Mouse (Mus musculus): ENCODE results near the gene Fads2.
A peak's percentile ranks its signal among the peaks of the same experiment; 100 is the strongest.
"Not testable (repeated sequence)": the region's sequence is repeated elsewhere in the genome, so short reads cannot be mapped to it uniquely, and the experiment has no call there.

Gene Fads2

DNA sequence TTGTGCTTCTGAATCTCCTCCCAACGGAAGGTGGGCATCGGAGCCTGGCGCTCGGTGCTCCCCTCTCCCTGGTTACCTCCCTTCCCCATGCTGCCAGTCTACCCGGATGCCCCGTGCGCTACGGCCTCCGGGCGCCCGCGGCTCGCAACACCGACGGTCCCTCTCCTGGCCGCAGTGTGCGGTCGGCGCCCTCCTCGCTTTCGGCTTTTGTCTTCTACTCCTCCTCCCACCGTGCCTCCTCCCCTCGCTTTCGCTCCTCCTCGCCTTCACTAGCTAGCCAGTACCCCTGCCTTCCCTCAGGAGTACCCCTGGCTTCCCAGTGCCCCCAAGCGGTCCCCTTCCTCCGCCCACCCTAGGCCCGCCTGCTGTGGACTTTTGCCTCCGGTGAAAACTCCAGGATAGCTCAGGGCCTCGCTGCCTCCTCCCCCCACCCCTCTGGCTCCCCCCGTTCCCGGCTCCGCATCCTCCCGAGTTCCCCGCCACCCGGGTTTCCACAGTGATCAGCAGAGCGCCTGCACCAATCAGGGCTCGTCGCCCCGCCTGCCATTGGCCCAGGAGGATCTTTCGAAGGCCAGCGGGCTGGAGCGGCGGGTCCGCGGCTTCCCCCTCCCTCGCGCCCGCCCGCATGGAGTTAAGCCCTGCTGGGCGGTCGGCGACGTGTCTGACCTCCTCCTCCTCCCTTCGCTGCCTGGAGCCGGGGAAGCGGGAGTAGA, at the start of gene Fads2:
TSS of gene Fads2 (minus strand) at position 406 of the 713 bp plus-strand sequence.
- peak; percentile 85 for DNase-seq

DNA sequence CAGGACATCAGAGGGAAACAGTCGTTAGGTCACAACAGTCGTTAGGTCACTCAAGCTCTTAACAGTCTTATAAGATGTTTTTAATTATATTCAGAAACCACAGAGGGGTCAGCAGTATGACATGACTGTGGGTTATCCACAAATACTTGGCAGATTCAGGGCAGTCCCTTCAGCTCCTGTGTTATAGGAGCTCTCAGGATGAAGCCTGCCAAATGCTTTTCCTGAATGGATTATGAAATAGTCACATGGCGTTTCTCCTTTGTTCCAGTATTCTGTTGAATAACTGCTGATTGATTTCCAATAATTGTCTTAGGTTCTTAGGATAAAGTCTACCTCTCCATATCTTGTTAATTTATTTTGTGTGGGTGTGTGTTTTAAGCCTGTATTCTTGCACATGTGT, 47.6 kb upstream of the Fads2 start:
- DNase-seq, result no peak

DNA sequence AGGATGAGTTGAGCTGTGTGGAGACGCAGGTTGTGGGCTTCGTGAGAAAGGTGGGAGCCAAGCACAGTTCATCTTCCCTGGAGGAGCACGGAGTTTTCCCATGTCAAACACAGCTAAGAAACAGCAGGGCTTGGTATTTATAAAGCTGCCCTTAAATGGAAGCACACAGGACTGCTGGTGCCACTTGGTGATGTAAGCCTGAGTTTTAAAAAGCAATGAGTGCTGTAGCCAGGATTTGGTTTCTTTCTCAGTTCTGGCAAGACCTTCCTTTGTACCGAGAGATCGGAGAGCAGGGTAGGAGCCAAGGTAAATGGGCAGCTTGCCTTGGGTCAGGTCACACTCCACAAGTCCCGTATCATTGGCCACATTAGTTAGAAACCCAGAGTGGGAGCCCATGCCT, 47.0 kb upstream of the Fads2 start:
- no peak for DNase-seq

DNA sequence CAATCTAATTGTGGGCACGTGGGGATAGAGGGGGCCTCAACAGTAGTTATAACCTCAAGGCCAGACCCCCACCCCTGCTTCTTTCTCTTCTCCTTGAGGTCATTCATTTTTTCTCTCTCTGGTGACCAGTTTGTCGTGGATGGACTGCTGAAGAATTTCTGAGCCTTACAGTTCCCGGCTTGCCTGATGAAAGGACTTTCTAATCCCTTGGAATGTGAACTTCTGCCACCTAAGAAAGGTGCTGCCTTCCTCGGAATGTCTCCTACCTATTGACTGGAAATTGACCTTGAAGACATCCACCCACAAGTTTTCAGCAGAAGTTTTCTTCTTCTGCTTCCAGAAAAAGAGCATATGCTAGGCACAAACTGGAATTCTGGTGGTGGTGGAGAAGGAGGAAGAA, 42.9 kb upstream of the Fads2 start:
- DNase-seq, result no peak

DNA sequence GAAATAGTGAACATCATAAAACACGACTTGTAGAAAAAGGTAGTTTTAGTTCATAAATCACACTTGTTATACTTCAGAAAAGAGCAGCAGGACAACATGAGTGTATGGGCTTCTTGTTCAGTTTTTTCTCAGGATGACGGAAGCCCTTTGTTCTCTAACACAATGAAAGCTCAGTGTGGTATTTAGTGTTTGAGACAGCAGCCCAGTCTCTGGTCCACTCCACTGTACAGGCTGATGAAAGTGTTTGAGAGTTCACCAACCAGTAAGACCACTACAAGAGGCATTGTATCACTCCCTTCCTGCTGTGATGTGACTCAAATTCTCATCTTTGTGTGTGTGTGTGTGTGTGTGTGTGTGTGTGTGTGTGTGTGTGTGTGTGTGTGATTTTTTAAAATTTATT, 42.1 kb upstream of the Fads2 start:
- no peak for DNase-seq

DNA sequence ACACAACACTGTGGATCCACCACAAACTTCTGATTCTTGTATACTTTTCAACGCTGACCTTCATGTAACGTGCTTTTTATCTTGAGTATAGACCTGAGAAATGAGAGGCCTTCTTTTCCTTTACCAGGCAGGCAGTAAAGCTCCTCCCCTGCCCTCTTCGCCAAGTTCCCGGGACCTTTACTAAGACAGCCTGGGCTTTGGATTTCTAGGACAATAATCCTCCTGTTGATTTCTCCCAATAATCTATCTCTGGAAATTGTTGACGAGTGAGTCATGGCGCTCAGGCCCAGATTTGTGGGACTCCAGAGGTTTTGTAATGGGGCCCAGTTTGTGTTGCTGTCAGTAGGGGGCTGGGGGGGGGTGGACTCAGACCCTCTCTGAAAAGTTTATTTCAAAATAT, 38.2 kb upstream of the Fads2 start:
- no peak for DNase-seq

DNA sequence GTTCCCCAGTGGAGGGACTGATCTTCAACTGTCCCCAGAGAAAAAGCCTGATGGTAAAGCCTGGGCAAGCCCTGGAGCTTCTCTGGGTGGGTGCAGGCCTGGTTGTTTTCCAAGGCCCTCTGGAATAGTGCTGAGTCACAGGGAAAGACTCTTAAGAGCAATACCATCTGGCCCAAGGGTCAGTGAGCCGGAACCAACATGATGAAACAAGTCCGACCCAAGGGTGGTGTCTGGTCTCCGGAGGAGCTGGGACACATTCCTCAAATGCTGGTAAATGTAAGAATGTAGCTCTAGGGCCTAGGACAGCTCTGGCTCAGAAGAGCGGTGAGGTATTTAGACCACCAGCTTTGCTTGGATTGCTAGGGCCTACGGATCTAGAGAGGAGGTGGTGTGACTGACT, 35.9 kb upstream of the Fads2 start:
- DNase-seq, result peak; percentile 43

DNA sequence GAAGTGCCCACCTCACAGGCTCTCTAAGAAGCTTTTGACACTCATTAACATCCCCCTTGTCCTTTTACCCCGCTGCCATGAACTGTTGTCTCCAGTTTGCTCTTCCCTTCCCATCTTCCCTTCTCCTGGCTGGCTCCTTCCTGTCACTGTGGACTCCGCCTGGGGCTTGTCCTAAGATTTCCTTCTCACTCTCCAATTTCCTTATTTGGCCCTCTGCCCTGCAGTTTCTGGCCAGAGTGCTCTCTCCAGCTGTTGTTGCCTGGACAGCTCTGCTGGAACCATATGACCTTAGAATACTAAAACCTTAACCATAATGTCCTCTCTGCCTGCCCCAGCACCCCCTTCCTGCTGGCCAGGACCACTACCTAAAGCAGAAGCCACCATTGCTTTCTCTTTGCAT, 33.1 kb upstream of the Fads2 start:
- DNase-seq, result peak; percentile 45

DNA sequence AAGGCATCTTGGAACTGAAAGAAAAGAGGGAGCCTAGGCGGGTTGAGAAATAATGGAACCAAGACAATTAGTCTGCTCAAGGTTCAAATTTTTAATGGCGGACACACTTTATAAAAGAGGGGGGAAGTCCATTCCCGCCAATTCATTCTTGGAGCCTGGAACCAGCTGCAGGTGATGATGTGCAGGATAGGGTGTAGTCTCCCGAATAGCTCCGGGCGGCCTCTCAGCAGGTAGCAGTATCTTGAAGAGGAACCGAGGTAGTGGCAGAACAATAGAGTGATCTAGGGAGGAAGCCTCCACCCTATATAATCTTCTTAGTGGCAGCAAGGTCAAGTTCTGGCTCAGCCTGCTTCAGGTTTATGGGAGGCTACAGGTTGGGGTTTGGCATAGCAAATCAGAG, 28.0 kb upstream of the Fads2 start:
- not testable (repeated sequence) for DNase-seq

DNA sequence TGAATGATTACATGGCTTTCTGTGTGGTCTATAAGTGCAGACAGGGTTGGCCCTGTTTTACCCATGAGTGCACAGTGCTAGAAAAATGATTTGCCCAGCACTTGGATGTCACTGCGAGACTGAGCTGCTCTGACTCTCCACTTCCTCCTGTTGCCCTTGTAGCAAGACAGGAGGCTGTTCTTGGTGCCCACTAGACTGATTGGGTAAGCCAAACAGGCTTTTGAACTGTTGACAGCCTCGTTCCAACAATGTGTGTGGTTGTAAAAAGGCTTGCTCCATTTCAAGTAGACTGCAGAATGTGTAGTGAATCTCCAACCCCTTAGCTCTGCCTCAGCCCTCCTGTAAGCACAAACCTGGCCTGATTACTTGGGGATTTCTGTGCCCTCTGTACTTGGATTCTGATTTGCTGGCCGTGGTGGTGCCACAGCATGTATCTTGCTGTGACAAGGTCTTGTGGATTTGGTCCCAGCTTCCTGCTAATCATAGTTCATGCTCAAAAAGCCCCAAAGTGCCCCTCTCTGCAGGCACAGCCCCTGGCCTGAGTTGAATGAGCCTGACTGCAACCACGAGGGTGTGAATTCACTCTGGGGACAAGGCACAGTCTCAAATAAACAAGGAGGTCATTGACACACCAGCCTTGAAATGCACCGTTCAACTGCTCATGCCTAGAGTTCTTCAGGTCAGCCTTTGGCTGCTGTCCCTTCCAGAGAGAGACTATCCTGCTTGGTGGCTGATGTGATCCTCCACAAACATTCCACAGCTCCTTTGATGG, 25.1 kb upstream of the Fads2 start:
- no peak for DNase-seq

DNA sequence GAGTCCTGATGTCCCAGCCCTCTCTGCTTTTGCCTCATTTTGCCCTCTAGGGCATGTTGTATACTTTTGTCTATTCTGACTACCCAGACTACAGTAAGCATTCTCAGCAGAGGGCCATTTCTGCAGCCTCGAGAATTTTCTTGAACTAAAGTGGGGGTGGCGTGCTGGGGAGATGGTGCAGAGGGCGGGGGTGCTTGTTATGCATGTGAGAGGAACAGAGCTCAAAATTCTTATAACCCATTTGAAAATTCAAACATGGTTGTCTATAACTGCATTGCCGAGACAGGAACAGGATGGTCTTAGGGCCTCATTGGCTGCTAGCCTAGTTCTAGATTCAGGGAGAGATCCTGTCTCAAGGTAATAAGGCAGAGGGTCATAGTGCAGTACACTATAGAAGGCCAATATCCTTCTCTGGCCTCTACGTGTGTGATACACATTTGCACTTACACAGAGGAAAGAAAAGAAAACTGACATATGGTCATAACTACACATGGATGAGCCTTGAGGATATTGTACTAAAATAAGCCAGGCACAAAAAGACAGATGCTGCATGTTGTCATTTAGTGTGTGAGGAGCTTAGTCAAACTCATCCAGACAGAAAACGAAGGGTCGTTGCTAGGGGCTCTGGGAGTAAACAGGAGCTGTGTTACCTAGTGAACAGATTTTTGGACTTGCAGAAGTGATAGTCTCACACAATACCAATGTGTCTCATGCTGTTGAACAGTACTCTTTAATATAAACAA, 22.5 kb upstream of the Fads2 start:
- no peak for DNase-seq

DNA sequence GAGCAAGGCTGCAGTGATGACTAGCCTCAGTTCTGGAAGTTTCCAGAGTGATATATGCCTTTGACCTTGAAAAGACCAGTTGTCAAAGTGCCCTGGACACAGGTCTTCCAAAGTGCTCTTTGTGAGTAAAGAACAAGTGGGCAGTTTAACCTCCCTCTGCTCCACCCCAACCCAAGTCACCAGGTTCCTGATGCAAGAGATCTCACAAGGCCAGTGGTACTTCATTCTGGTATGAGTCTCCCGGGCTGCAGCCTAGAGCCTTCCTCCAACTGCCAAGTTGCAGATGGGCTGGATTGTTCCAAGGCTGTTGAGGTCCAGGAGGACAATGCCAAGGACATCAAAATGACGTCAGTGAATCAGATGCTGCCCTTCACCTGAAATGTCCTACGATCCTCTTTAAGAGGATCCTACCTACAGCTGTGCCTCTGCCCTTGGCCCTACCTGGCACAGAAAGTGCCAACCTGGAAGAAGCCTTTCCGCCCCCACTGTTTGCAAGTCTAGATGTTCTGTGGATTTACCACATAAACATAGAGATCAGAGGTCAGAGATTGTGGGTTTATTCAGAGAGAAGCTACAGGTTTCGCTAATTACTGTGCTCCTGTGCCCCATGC, 20.6 kb upstream of the Fads2 start:
- DNase-seq, result no peak

DNA sequence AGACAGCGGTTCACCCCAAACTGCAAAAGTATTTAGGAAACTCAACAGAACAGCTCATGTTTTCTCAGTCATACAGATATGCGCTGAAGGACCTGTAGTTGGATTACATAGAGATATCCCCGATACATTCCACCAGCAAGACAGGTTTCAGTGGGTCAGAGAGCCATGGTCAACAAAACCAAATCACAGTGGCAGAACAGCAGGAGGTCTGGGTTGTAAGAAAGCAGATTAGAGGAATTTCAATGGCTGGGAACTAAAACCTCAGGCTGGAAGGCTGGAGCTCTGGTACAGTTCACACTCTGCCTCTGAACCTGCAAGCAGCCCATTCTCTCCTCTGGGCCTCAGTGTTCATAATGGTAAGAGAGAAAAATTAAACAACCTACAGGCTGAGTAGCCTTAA, 15.1 kb upstream of the Fads2 start:
- no peak for DNase-seq

DNA sequence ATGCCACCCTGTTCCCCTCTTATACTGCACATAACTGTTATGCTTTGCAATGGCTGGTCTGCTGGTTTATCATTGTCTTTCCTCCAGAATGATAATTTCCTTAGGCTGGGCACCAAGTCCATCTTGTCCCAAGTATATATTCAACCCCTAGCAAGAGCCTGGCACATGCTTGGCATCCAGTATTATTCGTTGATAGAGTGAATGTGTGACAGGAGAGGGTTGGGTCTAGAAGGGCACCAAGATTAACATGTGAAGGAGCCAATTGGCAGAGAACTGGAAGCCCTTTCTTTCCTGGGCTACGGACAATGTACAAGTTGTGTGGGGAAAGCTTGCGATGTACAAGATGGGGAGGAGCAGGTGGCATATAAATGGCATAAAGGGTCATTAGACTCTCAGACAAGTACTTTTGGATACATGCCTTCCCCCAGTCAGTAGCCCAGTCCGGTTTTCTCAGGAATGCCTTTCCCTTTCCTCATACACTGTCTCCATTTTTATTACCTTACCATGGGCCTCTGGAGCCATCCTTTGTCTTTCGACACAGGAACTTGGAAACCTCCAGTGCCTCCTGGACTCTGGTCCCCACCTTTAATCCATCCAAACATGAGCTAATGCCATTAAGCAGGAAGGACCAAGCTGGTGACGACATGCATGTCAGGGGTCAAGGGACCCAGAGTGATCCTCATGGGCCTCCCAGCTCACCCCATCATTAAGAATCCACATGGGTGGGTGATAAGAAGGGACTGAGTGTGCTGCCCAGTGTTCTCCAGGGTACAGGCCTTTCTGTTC, 14.0 kb upstream of the Fads2 start:
- no peak for DNase-seq

DNA sequence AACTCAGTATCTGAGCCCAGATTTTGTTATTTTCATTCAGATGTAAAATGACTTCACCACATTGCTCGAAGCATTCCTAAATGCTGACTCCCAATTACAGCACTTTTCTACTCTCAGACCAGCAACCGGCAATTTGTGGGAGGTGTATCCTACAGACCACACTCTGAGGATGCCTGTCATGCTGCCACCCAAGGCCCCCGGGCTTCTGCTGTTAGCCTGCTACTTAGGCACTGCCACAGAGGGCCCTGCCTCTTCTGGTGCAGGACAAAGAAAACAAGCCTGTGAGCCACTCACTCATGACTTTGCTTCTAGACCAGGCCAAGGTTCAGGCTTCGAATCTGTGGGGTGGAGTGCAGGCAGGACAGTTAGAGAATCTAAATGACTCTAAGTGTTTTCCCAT, 11.4 kb upstream of the Fads2 start:
- DNase-seq, result no peak

DNA sequence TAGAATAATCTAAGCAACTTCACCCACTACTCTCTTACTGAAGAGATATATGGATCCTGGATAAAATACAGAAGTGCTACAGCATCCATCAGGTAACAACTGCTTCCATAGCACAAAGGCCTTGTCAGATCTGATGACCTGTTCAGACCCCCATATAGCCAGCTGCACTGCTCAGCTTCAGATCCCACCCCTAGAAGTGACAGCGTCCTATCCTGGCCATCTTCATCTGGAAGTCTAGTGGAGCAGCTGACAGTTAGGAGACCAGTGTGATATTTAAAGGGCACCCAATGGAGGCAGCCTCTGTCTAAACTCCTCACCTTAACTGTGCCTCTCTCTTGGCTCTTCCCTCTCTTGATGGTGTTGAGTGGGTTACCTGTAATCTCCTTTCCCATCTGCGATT, 7.1 kb upstream of the Fads2 start:
- DNase-seq, result no peak

DNA sequence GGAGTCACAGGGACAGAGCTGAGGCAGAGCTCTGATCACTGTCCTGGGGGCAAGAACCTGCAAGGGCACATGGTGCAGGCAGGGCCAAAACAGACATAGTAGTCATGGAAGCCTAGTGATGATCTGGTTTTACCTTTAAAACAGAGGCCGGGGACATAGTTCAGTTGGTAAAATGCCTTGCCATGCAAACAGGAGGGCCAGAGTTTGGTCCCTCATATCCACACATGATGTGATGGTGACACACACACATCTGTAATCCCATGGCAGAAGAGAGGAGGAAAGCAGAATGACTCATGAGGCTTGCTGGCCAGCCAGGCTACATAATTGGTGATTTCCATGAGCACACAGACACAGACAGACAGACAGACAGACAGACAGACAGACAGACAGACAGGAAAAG, 6.6 kb upstream of the Fads2 start:
- no peak for DNase-seq

DNA sequence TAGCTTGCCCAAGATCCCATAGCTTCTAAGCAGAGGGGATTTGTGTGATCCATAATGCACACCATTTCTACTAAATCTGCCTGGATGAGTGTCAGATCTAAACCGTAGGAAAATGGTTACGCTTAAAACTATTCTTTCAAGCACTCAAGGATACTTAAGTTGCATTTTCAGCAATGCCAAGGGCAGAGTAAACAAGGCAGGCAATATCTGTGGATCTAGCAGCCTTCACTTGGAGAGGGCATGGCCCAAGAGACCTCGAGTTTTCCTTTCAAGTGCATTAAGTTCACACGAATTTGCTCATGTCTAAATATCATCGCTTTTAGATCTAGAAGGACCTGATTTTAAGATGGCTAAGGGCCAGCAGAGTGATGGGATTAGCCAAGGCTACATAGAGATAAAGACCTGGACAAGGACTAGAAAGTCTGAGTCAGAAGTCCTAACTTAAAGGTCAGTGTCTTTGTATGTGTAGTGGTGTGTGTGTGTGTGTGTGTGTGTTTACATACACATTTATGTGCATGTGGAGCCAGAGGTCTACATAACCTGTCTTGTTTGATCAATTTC, 5.6 kb upstream of the Fads2 start:
- no peak for DNase-seq

DNA sequence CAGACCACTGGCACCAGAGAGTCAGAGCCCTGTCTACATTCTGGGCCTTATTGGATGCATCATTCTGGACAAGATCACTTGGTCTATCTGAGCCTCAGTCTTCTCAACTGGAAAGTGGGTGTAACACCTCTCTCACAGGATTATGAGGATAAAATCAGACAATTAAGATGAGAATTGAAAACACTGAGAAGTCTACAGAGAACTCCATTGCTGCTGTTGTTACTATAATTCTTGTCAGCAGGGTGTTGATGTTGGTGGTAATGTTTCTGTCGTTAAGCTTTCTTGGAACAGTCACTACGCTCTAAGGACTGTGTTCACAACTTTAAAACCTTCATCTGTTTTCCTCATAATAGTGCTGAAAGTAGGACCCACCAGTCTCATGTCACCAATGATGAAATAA, 5.1 kb upstream of the Fads2 start:
- no peak for DNase-seq

DNA sequence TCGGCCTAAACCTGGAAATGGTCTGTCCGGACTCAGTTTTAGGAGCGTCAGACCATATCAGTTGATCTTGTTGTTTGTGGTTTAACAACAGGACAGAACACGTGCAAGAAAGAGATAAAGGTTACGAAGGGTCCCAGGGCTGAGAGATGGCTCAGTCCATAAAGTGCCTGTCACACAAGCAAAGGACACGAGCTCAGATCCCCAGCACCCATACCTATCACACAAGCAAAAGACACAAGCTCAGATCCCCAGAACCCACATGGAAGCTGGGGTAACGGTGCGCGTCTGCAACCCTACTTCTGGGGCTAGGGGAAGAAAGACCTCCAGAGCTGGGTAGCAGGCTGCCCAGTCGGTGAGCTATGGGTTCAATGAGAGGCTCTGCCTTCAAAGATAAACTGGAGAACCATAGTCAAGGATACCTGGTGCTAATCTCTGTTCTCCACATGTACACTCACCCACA, 3.5 kb upstream of the Fads2 start:
- no peak for DNase-seq

DNA sequence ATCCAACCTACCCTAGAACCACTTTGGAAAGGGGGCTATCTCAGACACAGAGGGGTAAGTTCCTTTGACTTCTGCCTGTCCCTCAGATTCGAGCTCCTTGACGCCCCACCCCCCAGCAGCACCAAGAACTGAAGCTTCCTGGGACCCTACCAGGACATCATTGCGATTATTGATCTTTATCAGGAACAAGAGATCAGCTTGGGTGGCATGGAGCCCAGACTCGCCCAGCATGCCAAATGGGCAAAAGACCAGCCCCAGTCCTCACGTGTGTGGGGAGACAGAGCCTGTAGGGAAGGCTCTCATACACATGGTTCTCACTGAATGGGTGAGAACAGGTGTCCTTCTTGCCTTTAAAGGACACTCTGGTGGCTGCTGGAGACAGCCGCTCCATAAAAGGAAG, 2.7 kb upstream of the Fads2 start:
- no peak for DNase-seq

DNA sequence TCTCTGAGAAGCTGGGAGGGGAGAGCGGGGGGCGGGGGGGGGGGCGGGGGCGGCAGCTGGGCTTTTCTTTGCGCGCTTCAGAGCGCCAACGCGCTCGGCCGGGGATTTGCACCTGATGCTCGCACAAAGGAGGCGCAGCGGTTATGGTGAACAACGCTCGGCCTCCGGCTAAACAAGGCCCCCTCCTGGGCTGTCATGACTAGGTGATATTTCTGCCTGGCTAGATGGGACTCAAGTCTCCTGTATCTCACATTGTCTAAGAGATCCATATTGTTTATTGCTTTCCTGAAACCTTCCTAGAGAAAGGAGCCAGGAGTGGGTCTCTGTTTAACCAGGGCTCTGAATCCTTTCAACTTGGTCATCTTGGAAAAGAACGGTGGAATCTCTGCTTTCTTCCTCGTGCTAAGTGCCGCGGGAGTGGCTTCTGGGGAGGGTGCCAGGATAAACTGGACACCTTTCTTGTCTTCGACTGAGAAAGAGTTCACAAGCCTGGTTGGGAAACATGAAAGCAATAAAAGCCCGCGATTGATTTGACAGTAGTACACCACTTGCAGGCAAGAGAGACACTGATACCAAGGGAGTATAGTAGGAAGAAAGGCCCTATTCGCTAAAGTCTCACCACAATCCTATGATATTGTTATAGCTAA, 631 bp upstream of the Fads2 start:
- no peak for DNase-seq
